Mouse (Mus musculus): Measurements from ENCODE around the gene Olfr649. TPM values are rescaled to one million over a fixed set of nuclear protein-coding genes. Genes with fewer than 3 reads are reported as not detected.

The Olfr649 gene
- not detected in 2 replicates for polyA plus RNA-seq (2012)

DNA sequence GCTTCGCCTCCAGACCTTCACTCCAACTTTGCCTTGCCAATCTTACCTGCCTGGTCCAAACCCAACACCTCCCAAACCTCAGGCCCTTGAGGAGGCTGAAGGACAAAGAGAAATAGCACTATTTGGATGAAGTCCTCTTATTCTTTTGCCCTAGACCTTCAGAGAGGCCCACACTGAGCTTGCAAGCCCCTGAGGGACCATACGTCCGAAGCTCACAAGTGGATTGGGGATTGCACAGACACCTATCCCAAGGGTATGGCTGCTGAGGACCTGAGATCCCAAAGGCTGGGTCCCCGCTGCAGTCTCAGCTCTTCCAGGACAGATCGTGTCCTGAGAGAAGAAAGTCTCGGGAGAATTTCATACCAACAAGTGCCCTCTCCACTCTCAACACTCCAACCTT lies at the start of gene Olfr649:
Olfr649 (minus strand) TSS at position 101 of the 400 bp plus-strand sequence.
- TF ChIP-seq GATA1 (IDR thresholded peaks at IDR 0.05; ENCODE audit: low read length), result no peak

GRCm38 (mm10) chr7:104244287-104245181 lies 48.7 kb upstream of the Olfr649 start, which contains the start of gene Trim34a:
Gene Trim34a (plus strand): TSS chr7:104244457.
- TF ChIP-seq GATA1 (IDR thresholded peaks at IDR 0.05; ENCODE audit: low read length), result no peak

DNA sequence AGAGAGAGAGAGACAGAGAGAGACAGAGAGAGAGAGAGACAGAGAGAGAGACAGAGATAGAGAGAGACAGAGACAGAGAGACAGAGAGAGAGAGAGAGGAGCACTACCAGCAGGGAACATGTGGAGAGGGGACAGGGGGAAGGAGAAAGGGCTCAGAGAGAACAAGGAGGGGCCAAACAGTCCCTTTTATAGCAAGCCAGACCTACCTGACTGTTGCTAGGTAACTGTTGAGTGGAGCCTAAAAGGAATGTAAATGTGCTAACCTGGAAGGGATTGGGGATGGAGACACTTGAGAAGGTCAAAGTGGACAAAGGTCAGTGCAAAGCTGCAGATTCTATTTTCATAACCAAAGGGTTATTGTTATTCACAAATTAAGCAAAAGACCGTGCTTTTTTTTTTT lies 47.8 kb upstream of the Olfr649 start:
- no peak for TF ChIP-seq GATA1 (IDR thresholded peaks at IDR 0.05; ENCODE audit: low read length)

DNA sequence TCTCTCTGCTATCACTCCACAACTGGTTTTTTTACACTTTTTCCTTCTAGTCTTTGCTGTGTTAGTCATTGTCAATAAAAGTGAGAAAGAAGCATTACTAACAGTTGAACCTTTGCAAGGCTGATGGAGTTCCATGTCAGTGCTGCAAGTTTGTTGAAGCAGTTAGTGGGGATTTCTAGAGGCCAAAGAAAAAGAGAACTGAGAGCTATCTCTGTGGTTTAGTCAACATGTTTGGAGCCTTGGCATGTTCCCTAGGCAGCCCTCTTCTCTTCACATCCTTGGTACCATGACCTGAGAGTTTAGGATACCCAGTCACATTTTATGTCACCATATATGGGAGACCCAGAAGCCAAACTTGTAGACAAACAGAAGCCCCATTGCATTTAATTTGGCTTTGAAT lies 45.1 kb upstream of the Olfr649 start:
- TF ChIP-seq GATA1 (IDR thresholded peaks at IDR 0.05; ENCODE audit: low read length), result no peak

- TF ChIP-seq GATA1 (IDR thresholded peaks at IDR 0.05; ENCODE audit: low read length), result no peak
Observed at GRCm38 (mm10) chr7:104231203-104231602, 35.4 kb upstream of the Olfr649 start.

- TF ChIP-seq GATA1 (IDR thresholded peaks at IDR 0.05; ENCODE audit: low read length), result no peak
Observed at GRCm38 (mm10) chr7:104218701-104219569, 23.1 kb upstream of the Olfr649 start, which contains the start of gene Trim6. Gene Trim6 (plus strand): TSS chr7:104218793.

- no peak for TF ChIP-seq GATA1 (IDR thresholded peaks at IDR 0.05; ENCODE audit: low read length)
Observed at GRCm38 (mm10) chr7:104217881-104218280, 22.1 kb upstream of the Olfr649 start.

GRCm38 (mm10) chr7:104216011-104216535 lies 20.3 kb upstream of the Olfr649 start:
- no peak for TF ChIP-seq GATA1 (IDR thresholded peaks at IDR 0.05; ENCODE audit: low read length)

DNA sequence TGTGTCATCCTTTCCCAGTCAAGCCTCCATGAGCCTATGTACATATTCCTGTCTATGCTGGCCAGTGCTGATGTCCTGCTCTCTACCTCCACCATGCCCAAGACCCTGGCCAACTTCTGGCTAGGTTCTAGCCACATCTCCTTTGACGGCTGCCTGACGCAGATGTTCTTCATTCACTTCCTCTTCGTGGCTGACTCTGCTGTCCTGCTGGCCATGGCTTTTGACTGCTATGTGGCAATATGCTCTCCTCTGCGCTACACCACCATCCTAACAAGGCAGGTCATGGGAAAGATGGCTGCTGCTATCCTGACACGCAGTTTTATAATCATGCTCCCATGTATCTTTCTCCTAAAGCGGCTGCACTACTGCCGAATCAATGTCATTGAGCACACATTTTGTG lies 10.4 kb upstream of the Olfr649 start:
- TF ChIP-seq GATA1 (IDR thresholded peaks at IDR 0.05; ENCODE audit: low read length), result no peak

DNA sequence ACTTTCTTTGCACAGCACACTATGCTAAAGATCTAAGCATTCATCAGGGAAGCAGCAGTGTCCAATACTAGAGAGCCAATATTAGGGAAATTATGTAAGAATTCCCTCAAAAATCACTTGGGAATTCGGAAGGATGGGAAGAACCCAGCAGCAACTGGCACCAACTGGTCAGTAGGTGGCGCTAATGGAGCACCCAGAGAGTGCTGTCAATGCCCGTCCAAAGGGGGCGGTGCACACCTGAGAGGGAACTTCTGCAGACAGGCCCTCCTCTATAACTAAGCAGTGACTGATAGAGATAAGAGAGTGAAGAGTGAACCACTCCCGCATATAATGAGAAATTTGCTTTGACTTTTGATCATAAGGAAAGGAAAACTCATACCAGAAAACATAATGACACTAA lies 4.0 kb upstream of the Olfr649 start:
- TF ChIP-seq GATA1 (IDR thresholded peaks at IDR 0.05; ENCODE audit: low read length), result no peak

GRCm38 (mm10) chr7:104191275-104191674 lies 4.5 kb downstream of the Olfr649 start:
- no peak for TF ChIP-seq GATA1 (IDR thresholded peaks at IDR 0.05; ENCODE audit: low read length)

DNA sequence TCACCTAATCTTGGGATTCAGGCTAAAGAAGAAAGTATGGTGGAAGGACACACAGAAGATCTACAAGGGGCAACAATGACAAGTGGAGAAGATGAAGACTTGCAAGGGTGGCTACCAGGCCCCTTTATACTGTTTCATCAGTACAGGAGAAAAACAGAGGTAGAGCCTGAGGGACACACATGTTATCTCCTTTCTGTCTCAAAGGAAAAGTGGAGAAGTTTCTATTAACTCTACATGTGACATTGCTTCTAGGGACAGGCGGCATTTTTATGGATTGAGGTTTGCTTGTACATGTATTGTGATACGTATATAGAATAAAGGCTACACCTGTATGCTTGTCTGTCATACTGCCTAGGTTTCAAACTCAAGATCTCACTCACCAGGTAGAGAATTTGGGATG lies 12.5 kb downstream of the Olfr649 start, which contains the start of gene Olfr648:
Olfr648 (minus strand) TSS at position 101 of the 400 bp plus-strand sequence.
- no peak for TF ChIP-seq GATA1 (IDR thresholded peaks at IDR 0.05; ENCODE audit: low read length)

DNA sequence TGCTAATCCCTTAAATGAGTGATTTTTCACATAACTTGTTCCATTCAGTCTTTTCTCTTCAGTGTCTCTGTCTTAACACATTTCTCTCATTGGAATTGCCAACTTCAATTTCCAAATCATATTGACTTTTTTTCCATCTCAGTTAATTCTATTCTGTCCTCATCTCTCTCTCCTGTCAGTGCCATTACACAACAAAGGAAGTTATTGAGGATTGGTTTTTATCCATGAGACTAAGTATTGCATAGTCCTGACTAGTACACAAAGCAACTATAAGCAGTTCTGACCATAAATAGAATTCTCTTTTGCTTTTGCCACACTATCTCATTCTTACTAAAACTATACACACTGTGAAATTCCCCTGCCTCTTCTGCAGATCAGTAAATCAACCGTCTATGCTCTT lies 16.7 kb downstream of the Olfr649 start:
- TF ChIP-seq GATA1 (IDR thresholded peaks at IDR 0.05; ENCODE audit: low read length), result no peak

- TF ChIP-seq GATA1 (IDR thresholded peaks at IDR 0.05; ENCODE audit: low read length), result no peak
Observed at GRCm38 (mm10) chr7:104178422-104179054, 17.2 kb downstream of the Olfr649 start.

DNA sequence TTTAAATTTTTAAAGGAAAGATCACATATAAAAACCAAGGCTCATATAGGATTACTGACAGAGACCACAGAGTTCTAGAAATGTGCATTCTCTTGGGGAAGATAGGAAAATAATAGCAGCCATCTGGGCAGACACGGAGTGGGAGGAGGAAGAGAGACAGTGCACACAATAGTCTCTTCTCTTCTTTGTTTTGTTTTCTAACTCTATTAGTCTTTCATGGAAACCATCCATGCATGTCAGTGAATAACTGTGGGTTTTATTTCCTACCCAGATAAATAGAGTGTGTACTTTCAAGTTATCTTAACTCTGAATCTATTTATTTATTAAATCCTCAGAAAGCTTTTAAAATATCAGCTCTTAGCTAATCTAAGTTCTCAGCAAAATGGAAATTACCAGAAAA lies 20.7 kb downstream of the Olfr649 start:
- TF ChIP-seq GATA1 (IDR thresholded peaks at IDR 0.05; ENCODE audit: low read length), result no peak

All from G1E-ER4 (cell line).